In genomic region chr3:69599166-69599500, GRCm38 (mm10) we compare ENCODE assay signal across 8 mouse cellular contexts. TPM values are rescaled to one million over a fixed set of nuclear protein-coding genes. Genes with fewer than 3 reads are reported as not detected.
DNase-seq lines count a peak whose midpoint lies in the region; ATAC-seq lines count a peak whose summit lies in the region.

No protein-coding gene starts in this region.

- H3K4me2 ChIP-seq in hindbrain, embryonic 14.5 days (replicated peaks) = peak overlapping the region; percentile 64

- 14% methylated on average over 5 of the region's 5 CpGs for WGBS in embryonic facial prominence, embryonic 10.5 days
- 12% methylated on average over 5 of the region's 5 CpGs for WGBS in hindbrain, embryonic 14.5 days

- ATAC-seq in hindbrain, embryonic 14.5 days (ENCODE audit: low FRiP score) = peak; percentile 44
- peak; percentile 37 for ATAC-seq in megakaryocyte progenitor cell, adult 5-6 weeks (replicated peaks; ENCODE audit: poor library complexity)

- H3K36me3 ChIP-seq in embryonic facial prominence, embryonic 10.5 days (replicated peaks) = no peaks in the 10 kb centered on the region
- H3K36me3 ChIP-seq in hindbrain, embryonic 14.5 days (replicated peaks; ENCODE audit: control insufficient read depth, insufficient read depth) = no peaks in the 10 kb centered on the region

- peaks cover 19% of the 10 kb centered on the region for H3K4me1 ChIP-seq in embryonic facial prominence, embryonic 10.5 days
- H3K4me1 ChIP-seq in hindbrain, embryonic 14.5 days (replicated peaks; ENCODE audit: control insufficient read depth, insufficient read depth, low read length) = peaks cover 33% of the 10 kb centered on the region

- intact Hi-C loops in left cerebral cortex, postnatal 10 days (cut with DNase I) = loop anchor here (10.0 kb wide), 1 partner anchor 104 kb away; no protein-coding TSS in a partner anchor
- intact Hi-C loops in left cerebral cortex, postnatal 36 days (cut with DNase I) = loop anchor here (5.0 kb wide), 3 partner anchors 103 to 123 kb away; partner anchors contain the start of gene Nmd3

- peak; percentile 12 to 41 for DNase-seq in left cerebral cortex, postnatal 10 days (ENCODE audit: extremely low spot score in 1 of 2, low spot score in 2 of 2)
- DNase-seq in left cerebral cortex, postnatal 36 days (ENCODE audit: low spot score in 2 of 2) = no peak
- no peak for DNase-seq in embryonic facial prominence, embryonic 10.5 days (ENCODE audit: low spot score)
- DNase-seq in hindbrain, embryonic 14.5 days (ENCODE audit: low spot score) = no peak
- DNase-seq in thymus, postnatal 36 days = no peak
- DNase-seq in spleen, adult 12 weeks (ENCODE audit: low spot score) = no peak
- DNase-seq in urinary bladder, adult 2 months (ENCODE audit: low spot score) = no peak

- H3K9me3 ChIP-seq in embryonic facial prominence, embryonic 10.5 days = no peaks in the 10 kb centered on the region
- H3K9me3 ChIP-seq in hindbrain, embryonic 14.5 days (ENCODE audit: control insufficient read depth, low read length) = no peaks in the 10 kb centered on the region

- peak overlapping the region; percentile 89 for H3K27ac ChIP-seq in embryonic facial prominence, embryonic 10.5 days (replicated peaks)
- peak overlapping the region; percentile 83 for H3K27ac ChIP-seq in hindbrain, embryonic 14.5 days

- H3K4me3 ChIP-seq in embryonic facial prominence, embryonic 10.5 days = peak overlapping the region; percentile 80
- H3K4me3 ChIP-seq in hindbrain, embryonic 14.5 days (replicated peaks; ENCODE audit: low read length) = peak overlapping the region; percentile 87

- peak overlapping the region; percentile 82 for H3K9ac ChIP-seq in hindbrain, embryonic 14.5 days

- peaks cover 16% of the 10 kb centered on the region for H3K27me3 ChIP-seq in embryonic facial prominence, embryonic 10.5 days (replicated peaks; ENCODE audit: low read depth, poor library complexity, severe bottlenecking)
- no peaks in the 10 kb centered on the region for H3K27me3 ChIP-seq in hindbrain, embryonic 14.5 days (ENCODE audit: control insufficient read depth, insufficient read depth, low read length)

RNA-seq across cellular contexts. Expression of gene B3galnt1, which starts 0.4 kb away (rescaled TPM):
- 10 to 100 TPM; 64.9 to 67.7 TPM for total RNA-seq in left cerebral cortex, postnatal 10 days (2021)
- total RNA-seq in left cerebral cortex, postnatal 36 days (2021) = 10 to 100 TPM; 52.2 to 54.9 TPM
- polyA plus RNA-seq in embryonic facial prominence, embryonic 10.5 days (2016; fragmentation: Nextera tagmentation; extraction: Ambion mirVana) = 24.4 and 25.2 TPM in 2 replicates
- 109 and 121 TPM in 2 replicates for polyA plus RNA-seq in hindbrain, embryonic 14.5 days (2014; fragmentation: Nextera tagmentation; extraction: Ambion mirVana)
- 0.10 and 0.84 TPM in 2 replicates for total RNA-seq in megakaryocyte progenitor cell, adult 5-6 weeks (2015)
- total RNA-seq in megakaryocyte progenitor cell, adult 5-6 weeks (2017) = 0.12 and 1.1 TPM in 2 replicates
- polyA plus RNA-seq in urinary bladder, adult 2 months (2012; rRNA removed) = 19.1 and 20.9 TPM in 2 replicates

Comparison
In these comparisons a context has a peak if more than half of its experiments do, and no peak if none do; other contexts are left out.
1. DNase-seq: peak in left cerebral cortex, postnatal 10 days (2 of 2); none in left cerebral cortex, postnatal 36 days (0 of 2), embryonic facial prominence, embryonic 10.5 days (single experiment), hindbrain, embryonic 14.5 days (single experiment), thymus, postnatal 36 days (0 of 2), spleen, adult 12 weeks (single experiment) and urinary bladder, adult 2 months (single experiment).
2. RNA of gene B3galnt1, which starts 0.4 kb away (total RNA-seq): 64.9 to 67.7 TPM in left cerebral cortex, postnatal 10 days and 52.2 to 54.9 TPM in left cerebral cortex, postnatal 36 days; 0.10 to 1.1 TPM in megakaryocyte progenitor cell, adult 5-6 weeks; every median in the first group is over 10 times any median in the second.